Mouse (Mus musculus): Measurements from ENCODE around the gene Cdk20. TPM values are rescaled to one million over a fixed set of nuclear protein-coding genes. Genes with fewer than 3 reads are reported as not detected.

Gene Cdk20
- total and polyA plus RNA-seq, 3 experiments = 2.5 to 6.2 (median 2.9) TPM

GRCm38 (mm10) chr13:64399906-64400305, 32.2 kb upstream of the Cdk20 start:
- no peak for TF ChIP-seq POLR2A (IDR thresholded peaks at IDR 0.05; ENCODE audit: insufficient read depth, low read depth, low read length)
- TF ChIP-seq CTCF (IDR thresholded peaks at IDR 0.05) = no peak
- TF ChIP-seq EP300 (IDR thresholded peaks at IDR 0.05; ENCODE audit: insufficient read depth, low read depth, low read length) = no peak
- no peak overlapping the region for H3K9ac ChIP-seq (ENCODE audit: low read depth, low read length)
- no peak overlapping the region for H3K4me3 ChIP-seq
- no peaks in the 10 kb centered on the region for H3K27me3 ChIP-seq (ENCODE audit: control insufficient read depth, insufficient read depth, low read length)
- H3K36me3 ChIP-seq (ENCODE audit: control insufficient read depth, insufficient read depth, low read length) = peaks cover 10% of the 10 kb centered on the region
- WGBS = 50% methylated on average over 3 of the region's 3 CpGs
- no peaks in the 10 kb centered on the region for H3K79me2 ChIP-seq (replicated peaks; ENCODE audit: control insufficient read depth, insufficient read depth, low read length)
- intact Hi-C loops (cut with DNase I) = no loop called here
- H3K4me1 ChIP-seq (ENCODE audit: control insufficient read depth, insufficient read depth, low read length) = peaks cover 14% of the 10 kb centered on the region
- H3K27ac ChIP-seq = no peak overlapping the region; the same call in 1 of the 2 replicates
- no peak for DNase-seq

GRCm38 (mm10) chr13:64400801-64401361, 31.2 kb upstream of the Cdk20 start:
- TF ChIP-seq EP300 (IDR thresholded peaks at IDR 0.05; ENCODE audit: insufficient read depth, low read depth, low read length) = no peak
- TF ChIP-seq POLR2A (IDR thresholded peaks at IDR 0.05; ENCODE audit: insufficient read depth, low read depth, low read length) = no peak
- TF ChIP-seq CTCF (IDR thresholded peaks at IDR 0.05) = no peak
- peaks cover 10% of the 10 kb centered on the region for H3K36me3 ChIP-seq (ENCODE audit: control insufficient read depth, insufficient read depth, low read length)
- H3K9ac ChIP-seq (ENCODE audit: low read depth, low read length) = no peak overlapping the region
- DNase-seq = peak; percentile 60 to 77
- H3K27me3 ChIP-seq (ENCODE audit: control insufficient read depth, insufficient read depth, low read length) = no peaks in the 10 kb centered on the region
- no peaks in the 10 kb centered on the region for H3K79me2 ChIP-seq (replicated peaks; ENCODE audit: control insufficient read depth, insufficient read depth, low read length)
- H3K4me3 ChIP-seq = no peak overlapping the region
- peak overlapping the region; percentile 78 for H3K27ac ChIP-seq
- 43% methylated on average over 7 of the region's 7 CpGs for WGBS
- H3K4me1 ChIP-seq (ENCODE audit: control insufficient read depth, insufficient read depth, low read length) = peaks cover 14% of the 10 kb centered on the region
- intact Hi-C loops (cut with DNase I) = no loop called here

- peak in 1 of 2 experiments; percentile 24 for DNase-seq
- H3K36me3 ChIP-seq (ENCODE audit: control insufficient read depth, insufficient read depth, low read length) = peaks cover 10% of the 10 kb centered on the region
- H3K27me3 ChIP-seq (ENCODE audit: control insufficient read depth, insufficient read depth, low read length) = no peaks in the 10 kb centered on the region
- H3K9ac ChIP-seq (ENCODE audit: low read depth, low read length) = no peak overlapping the region
- no peak overlapping the region for H3K4me3 ChIP-seq
- peaks cover 11% of the 10 kb centered on the region for H3K4me1 ChIP-seq (ENCODE audit: control insufficient read depth, insufficient read depth, low read length)
- H3K27ac ChIP-seq = peak overlapping the region; percentile 78
- 36% methylated on average over 3 of the region's 3 CpGs for WGBS
- intact Hi-C loops (cut with DNase I) = loop anchor here (2.0 kb wide), 1 partner anchor 29 kb away; no protein-coding TSS in a partner anchor
- no peaks in the 10 kb centered on the region for H3K79me2 ChIP-seq (replicated peaks; ENCODE audit: control insufficient read depth, insufficient read depth, low read length)
- TF ChIP-seq POLR2A (IDR thresholded peaks at IDR 0.05; ENCODE audit: insufficient read depth, low read depth, low read length) = no peak
- no peak for TF ChIP-seq CTCF (IDR thresholded peaks at IDR 0.05)
- no peak for TF ChIP-seq EP300 (IDR thresholded peaks at IDR 0.05; ENCODE audit: insufficient read depth, low read depth, low read length)
Observed at GRCm38 (mm10) chr13:64402006-64402405, 30.1 kb upstream of the Cdk20 start.

GRCm38 (mm10) chr13:64402504-64402949, 29.6 kb upstream of the Cdk20 start:
- no peak for DNase-seq
- no peaks in the 10 kb centered on the region for H3K79me2 ChIP-seq (replicated peaks; ENCODE audit: control insufficient read depth, insufficient read depth, low read length)
- TF ChIP-seq CTCF (IDR thresholded peaks at IDR 0.05) (no peak), EP300 (IDR thresholded peaks at IDR 0.05; ENCODE audit: insufficient read depth, low read depth, low read length) (no peak), POLR2A (IDR thresholded peaks at IDR 0.05; ENCODE audit: insufficient read depth, low read depth, low read length) (no peak)
- peaks cover 10% of the 10 kb centered on the region for H3K36me3 ChIP-seq (ENCODE audit: control insufficient read depth, insufficient read depth, low read length)
- H3K27ac ChIP-seq = peak overlapping the region; percentile 78
- no peaks in the 10 kb centered on the region for H3K27me3 ChIP-seq (ENCODE audit: control insufficient read depth, insufficient read depth, low read length)
- H3K9ac ChIP-seq (ENCODE audit: low read depth, low read length) = no peak overlapping the region
- intact Hi-C loops (cut with DNase I) = loop anchor here (2.0 kb wide), 1 partner anchor 28 kb away; no protein-coding TSS in a partner anchor
- no peak overlapping the region for H3K4me3 ChIP-seq
- H3K4me1 ChIP-seq (ENCODE audit: control insufficient read depth, insufficient read depth, low read length) = peaks cover 10% of the 10 kb centered on the region
- 46% methylated on average over 10 of the region's 10 CpGs for WGBS

GRCm38 (mm10) chr13:64402951-64403460, 29.1 kb upstream of the Cdk20 start:
- no peak for DNase-seq
- Histone ChIP-seq H3K27ac (no peak overlapping the region; the same call in 1 of the 2 replicates), H3K4me1 (ENCODE audit: control insufficient read depth, insufficient read depth, low read length) (peaks cover 10% of the 10 kb centered on the region), H3K9ac (ENCODE audit: low read depth, low read length) (no peak overlapping the region), H3K36me3 (ENCODE audit: control insufficient read depth, insufficient read depth, low read length) (peaks cover 10% of the 10 kb centered on the region), H3K27me3 (ENCODE audit: control insufficient read depth, insufficient read depth, low read length) (no peaks in the 10 kb centered on the region), H3K79me2 (replicated peaks; ENCODE audit: control insufficient read depth, insufficient read depth, low read length) (no peaks in the 10 kb centered on the region), H3K4me3 (no peak overlapping the region)
- TF ChIP-seq CTCF (IDR thresholded peaks at IDR 0.05) = no peak
- TF ChIP-seq POLR2A (IDR thresholded peaks at IDR 0.05; ENCODE audit: insufficient read depth, low read depth, low read length) = no peak
- no peak for TF ChIP-seq EP300 (IDR thresholded peaks at IDR 0.05; ENCODE audit: insufficient read depth, low read depth, low read length)
- intact Hi-C loops (cut with DNase I) = loop anchor here (2.0 kb wide), 1 partner anchor 28 kb away; no protein-coding TSS in a partner anchor
- 78% methylated on average over 8 of the region's 8 CpGs for WGBS

- H3K4me3 ChIP-seq = no peak overlapping the region
- no peaks in the 10 kb centered on the region for H3K79me2 ChIP-seq (replicated peaks; ENCODE audit: control insufficient read depth, insufficient read depth, low read length)
- H3K4me1 ChIP-seq (ENCODE audit: control insufficient read depth, insufficient read depth, low read length) = peaks cover 8% of the 10 kb centered on the region
- intact Hi-C loops (cut with DNase I) = loop anchor here (2.0 kb wide), 1 partner anchor 27 kb away; no protein-coding TSS in a partner anchor
- TF ChIP-seq CTCF (IDR thresholded peaks at IDR 0.05) (no peak), POLR2A (IDR thresholded peaks at IDR 0.05; ENCODE audit: insufficient read depth, low read depth, low read length) (no peak), EP300 (IDR thresholded peaks at IDR 0.05; ENCODE audit: insufficient read depth, low read depth, low read length) (no peak)
- H3K27ac ChIP-seq = peak overlapping the region; percentile 16
- H3K9ac ChIP-seq (ENCODE audit: low read depth, low read length) = no peak overlapping the region
- 25% methylated on average over 3 of the region's 3 CpGs for WGBS
- no peaks in the 10 kb centered on the region for H3K27me3 ChIP-seq (ENCODE audit: control insufficient read depth, insufficient read depth, low read length)
- DNase-seq = no peak
- H3K36me3 ChIP-seq (ENCODE audit: control insufficient read depth, insufficient read depth, low read length) = peaks cover 10% of the 10 kb centered on the region
Observed at GRCm38 (mm10) chr13:64403519-64403918, 28.6 kb upstream of the Cdk20 start.

All from heart, adult 2 months (tissue).